In the genomic region with DNA sequence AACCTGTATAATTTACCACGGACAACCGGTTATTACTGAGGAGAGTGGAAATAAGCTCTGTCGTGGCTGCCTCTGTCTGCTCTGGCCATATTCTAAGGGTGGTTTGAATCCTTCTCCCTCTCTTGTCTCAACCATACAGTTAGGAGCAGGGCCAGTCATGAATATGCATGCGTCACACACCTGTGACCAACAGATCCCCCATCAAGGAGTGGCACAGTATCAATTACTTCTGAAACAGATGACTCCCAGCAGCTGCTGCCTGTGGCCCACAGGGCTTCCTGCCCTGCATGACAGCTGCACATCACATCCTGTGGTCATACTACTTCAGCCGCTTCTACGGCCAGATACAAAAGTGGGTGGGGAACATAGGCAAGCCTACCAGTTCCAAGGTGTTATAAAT, we compare ENCODE assay signal across 19 mouse cellular contexts. TPM values are rescaled to one million over a fixed set of nuclear protein-coding genes. Genes with fewer than 3 reads are reported as not detected.
A peak's percentile ranks its signal among the peaks of the same experiment; 100 is the strongest.
DNase-seq lines count a peak whose midpoint lies in the region; ATAC-seq lines count a peak whose summit lies in the region.
"Had no signal": no experiment of that assay in that cellular context is flagged by ENCODE, and none has a peak within 500 bp of the region (broad histone marks: within the 10 kb centered on the region; RNA-seq: fewer than 3 reads in every experiment).

No protein-coding gene starts in this region.

- H3K27me3 ChIP-seq in midbrain, embryonic 11.5 days (ENCODE audit: control insufficient read depth, insufficient read depth, low read length) = no peaks in the 10 kb centered on the region
- H3K27me3 ChIP-seq in midbrain, embryonic 10.5 days (ENCODE audit: low read depth, poor library complexity, severe bottlenecking) = no peaks in the 10 kb centered on the region
- no peaks in the 10 kb centered on the region for H3K27me3 ChIP-seq in hindbrain, embryonic 11.5 days (ENCODE audit: control insufficient read depth, insufficient read depth, low read length)
- H3K27me3 ChIP-seq in midbrain, embryonic 16.5 days (ENCODE audit: control insufficient read depth, insufficient read depth, low read depth, low read length) = no peaks in the 10 kb centered on the region
- H3K27me3 ChIP-seq: lung, embryonic 15.5 days had no signal

- no peak overlapping the region for H3K9ac ChIP-seq in midbrain, embryonic 11.5 days (ENCODE audit: low read length)
- no peak overlapping the region for H3K9ac ChIP-seq in hindbrain, embryonic 11.5 days (ENCODE audit: low read depth, low read length)
- H3K9ac ChIP-seq in midbrain, embryonic 16.5 days (ENCODE audit: low read depth, low read length) = 0 out of 2 replicates have a peak overlapping the region, but pooled peaks have one; percentile 3
- H3K9ac ChIP-seq: lung, embryonic 15.5 days had no signal

- H3K27ac ChIP-seq in midbrain, embryonic 11.5 days (ENCODE audit: low read depth, low read length) = no peak overlapping the region
- no peak overlapping the region for H3K27ac ChIP-seq in midbrain, embryonic 10.5 days (replicated peaks)
- H3K27ac ChIP-seq in hindbrain, embryonic 11.5 days (ENCODE audit: low read depth, low read length) = no peak overlapping the region
- H3K27ac ChIP-seq in midbrain, embryonic 16.5 days (ENCODE audit: low read length) = no peak overlapping the region
- H3K27ac ChIP-seq: lung, embryonic 15.5 days had no signal

- peaks cover 19% of the 10 kb centered on the region; the same call in 1 of the 2 replicates for H3K4me1 ChIP-seq in midbrain, embryonic 11.5 days (ENCODE audit: control insufficient read depth, insufficient read depth, low read length)
- peaks cover 43% of the 10 kb centered on the region for H3K4me1 ChIP-seq in midbrain, embryonic 10.5 days
- peaks cover 2% of the 10 kb centered on the region; the same call in 1 of the 2 replicates for H3K4me1 ChIP-seq in hindbrain, embryonic 11.5 days (replicated peaks; ENCODE audit: control insufficient read depth, insufficient read depth, low read length)
- H3K4me1 ChIP-seq in midbrain, embryonic 16.5 days (ENCODE audit: control insufficient read depth, insufficient read depth, low read length) = peaks cover 22% of the 10 kb centered on the region
- H3K4me1 ChIP-seq: lung, embryonic 15.5 days had no signal

- no peaks in the 10 kb centered on the region for H3K9me3 ChIP-seq in midbrain, embryonic 11.5 days (ENCODE audit: control insufficient read depth, low read length)
- no peaks in the 10 kb centered on the region for H3K9me3 ChIP-seq in midbrain, embryonic 10.5 days (replicated peaks)
- H3K9me3 ChIP-seq in hindbrain, embryonic 11.5 days (ENCODE audit: control insufficient read depth, low read length) = no peaks in the 10 kb centered on the region
- H3K9me3 ChIP-seq in midbrain, embryonic 16.5 days (replicated peaks; ENCODE audit: control insufficient read depth, low read length, poor library complexity, severe bottlenecking) = no peaks in the 10 kb centered on the region
- H3K9me3 ChIP-seq: lung, embryonic 15.5 days had no signal

- DNase-seq in cerebellum, postnatal 10 days = peak; percentile 41 to 42
- DNase-seq in cerebellum, adult 9-11 months = no peak
- no peak for DNase-seq in midbrain, embryonic 11.5 days (ENCODE audit: low spot score, missing footprints)
- DNase-seq in midbrain, embryonic 10.5 days (ENCODE audit: low spot score) = no peak
- no peak for DNase-seq in hindbrain, embryonic 11.5 days (ENCODE audit: low spot score)
- DNase-seq in frontal cortex, postnatal 14 days (ENCODE audit: low spot score in 2 of 2) = no peak
- no peak for DNase-seq in thymus, postnatal 0 days (ENCODE audit: low spot score)
- DNase-seq: adrenal gland, postnatal 10 days; cerebellum, postnatal 14 days; heart, adult 18-20 months; heart, postnatal 10 days; kidney, postnatal 36 days; liver; right cerebral cortex, adult 18-20 months; spleen, adult 18-20 months; thymus, postnatal 36 days had no signal

- no peaks in the 10 kb centered on the region for H3K36me3 ChIP-seq in midbrain, embryonic 11.5 days (ENCODE audit: control insufficient read depth, insufficient read depth, low read length)
- H3K36me3 ChIP-seq in midbrain, embryonic 10.5 days = no peaks in the 10 kb centered on the region
- H3K36me3 ChIP-seq in hindbrain, embryonic 11.5 days (ENCODE audit: control insufficient read depth, insufficient read depth, low read length) = no peaks in the 10 kb centered on the region
- no peaks in the 10 kb centered on the region for H3K36me3 ChIP-seq in midbrain, embryonic 16.5 days (ENCODE audit: control insufficient read depth, insufficient read depth, low read length)
- H3K36me3 ChIP-seq: lung, embryonic 15.5 days had no signal

- no peak overlapping the region for H3K4me2 ChIP-seq in midbrain, embryonic 11.5 days
- no peak overlapping the region for H3K4me2 ChIP-seq in hindbrain, embryonic 11.5 days (replicated peaks; ENCODE audit: low read depth, low read length)
- no peak overlapping the region for H3K4me2 ChIP-seq in midbrain, embryonic 16.5 days (ENCODE audit: low read length)
- H3K4me2 ChIP-seq: lung, embryonic 15.5 days had no signal

- ATAC-seq in midbrain, embryonic 11.5 days (ENCODE audit: low FRiP score) = peak; percentile 59; the same call in 1 of the 2 replicates
- ATAC-seq in hindbrain, embryonic 11.5 days (ENCODE audit: low FRiP score) = peak; percentile 76
- ATAC-seq in midbrain, embryonic 16.5 days = no peak
- ATAC-seq: intestine, postnatal 0 days had no signal

- H3K4me3 ChIP-seq in midbrain, embryonic 11.5 days (ENCODE audit: low read depth, low read length) = no peak overlapping the region
- H3K4me3 ChIP-seq in midbrain, embryonic 10.5 days = no peak overlapping the region
- no peak overlapping the region for H3K4me3 ChIP-seq in hindbrain, embryonic 11.5 days (ENCODE audit: low read depth, low read length)
- H3K4me3 ChIP-seq in midbrain, embryonic 16.5 days (ENCODE audit: low read depth, low read length) = no peak overlapping the region
- H3K4me3 ChIP-seq: lung, embryonic 15.5 days had no signal

- whole genome bisulfite sequencing in midbrain, embryonic 11.5 days = 77% methylated on average over 6 of the region's 6 CpGs
- 78% methylated on average over 6 of the region's 6 CpGs for WGBS in midbrain, embryonic 10.5 days
- 68% methylated on average over 6 of the region's 6 CpGs for WGBS in hindbrain, embryonic 11.5 days
- WGBS in midbrain, embryonic 16.5 days = 55% methylated on average over 6 of the region's 6 CpGs

RNA-seq across cellular contexts. Expression of a gene that starts 15.4 kb away (rescaled TPM):
- polyA plus RNA-seq in midbrain, embryonic 11.5 days (2014; fragmentation: Nextera tagmentation; extraction: Ambion mirVana) = 75.7 and 84.4 TPM in 2 replicates
- polyA plus RNA-seq in midbrain, embryonic 10.5 days (2016; fragmentation: Nextera tagmentation; extraction: Ambion mirVana) = 31.8 and 51.7 TPM in 2 replicates
- 67.6 and 82.8 TPM in 2 replicates for polyA plus RNA-seq in hindbrain, embryonic 11.5 days (2014; fragmentation: Nextera tagmentation; extraction: Ambion mirVana)
- polyA plus RNA-seq in midbrain, embryonic 16.5 days (2015; fragmentation: Nextera tagmentation; extraction: Ambion mirVana) = 148 and 160 TPM in 2 replicates
- polyA plus RNA-seq in thymus, postnatal 0 days (2015; fragmentation: Nextera tagmentation; extraction: Ambion mirVana) = 1.9 and 2.9 TPM in 2 replicates

Comparison
In these comparisons a context has a peak if more than half of its experiments do, and no peak if none do; other contexts are left out.
1. DNase-seq: peak in cerebellum, postnatal 10 days (2 of 2); none in cerebellum, adult 9-11 months (single experiment), midbrain, embryonic 11.5 days (single experiment), midbrain, embryonic 10.5 days (single experiment), hindbrain, embryonic 11.5 days (single experiment), frontal cortex, postnatal 14 days (0 of 2) and thymus, postnatal 0 days (single experiment).